Mouse (Mus musculus): ENCODE measurements around the gene Vezt.

Vezt gene

DNA sequence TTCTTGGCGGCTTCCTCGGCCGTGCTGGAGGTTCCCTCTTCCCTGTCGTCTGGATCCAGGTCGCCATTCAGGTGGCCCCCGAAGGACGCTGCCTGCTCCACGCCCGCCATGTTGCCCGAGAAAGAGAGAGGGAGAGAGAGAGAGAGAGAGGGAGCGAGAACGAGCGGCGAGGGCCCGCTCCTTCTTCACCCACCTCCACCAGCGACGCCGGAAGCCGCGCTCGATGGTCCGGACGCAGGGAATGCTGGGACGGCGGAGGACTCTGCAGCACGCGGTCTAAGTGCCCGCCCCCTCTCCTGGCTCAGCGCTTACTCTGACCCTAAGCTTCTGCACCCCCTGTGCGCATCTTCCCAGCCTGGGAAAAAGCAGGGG, 146.1 kb downstream of the Vezt start:
- no peak; the same call in 1 of the 2 replicates for TF ChIP-seq GATA4 (IDR thresholded peaks at IDR 0.05; ENCODE audit: insufficient replicate concordance, low read length)

All from liver, adult (tissue).